Mouse (Mus musculus): ENCODE results near the gene Gnl2. TPM values are rescaled to one million over a fixed set of nuclear protein-coding genes. Genes with fewer than 3 reads are reported as not detected.

Gene Gnl2
- polyA plus RNA-seq, 1 experiment from 2014 or later = 89.6 TPM

DNA sequence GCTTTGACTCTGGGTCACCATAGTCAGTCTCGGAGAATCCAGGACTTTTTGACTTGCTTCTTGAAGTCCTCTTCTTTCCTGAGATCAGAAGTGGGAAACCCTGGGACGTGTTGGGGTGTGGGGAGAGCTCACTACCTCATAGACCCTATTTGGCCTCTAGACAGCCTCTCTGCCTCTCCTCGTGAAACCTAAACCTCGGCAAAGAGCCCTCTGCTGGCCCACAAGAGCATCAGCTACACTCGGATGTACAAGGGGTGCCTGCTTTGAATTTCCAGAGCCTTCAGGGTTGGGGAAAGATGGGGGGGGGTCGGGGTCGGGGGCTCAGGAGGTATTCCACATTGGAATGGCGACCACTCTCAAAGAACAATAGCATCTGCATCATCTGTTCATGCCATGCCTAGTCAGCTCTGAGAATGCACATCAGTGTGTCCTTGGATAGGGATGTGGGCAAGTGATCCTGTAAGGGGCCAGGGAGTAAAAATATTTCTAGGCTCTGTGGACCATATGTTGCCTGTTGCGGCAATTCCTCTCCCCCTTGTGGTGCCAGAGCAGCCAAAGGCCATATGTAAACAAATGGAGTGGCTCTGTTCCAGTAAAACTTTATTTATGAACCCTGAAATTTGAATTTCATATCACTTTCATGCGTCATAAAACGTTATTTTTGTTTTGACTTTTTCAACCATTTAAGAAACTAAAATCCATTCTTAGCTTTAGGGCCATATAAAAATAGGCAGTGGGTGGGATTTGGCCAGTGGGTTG is 4.6 kb downstream of the Gnl2 start:
- H3K27me3 ChIP-seq (ENCODE audit: control insufficient read depth, insufficient read depth, low read length) = no peaks in the 10 kb centered on the region
- no peak for ATAC-seq (ENCODE audit: low read depth)
- H3K4me3 ChIP-seq (ENCODE audit: low read depth, low read length) = no peak overlapping the region
- H3K4me1 ChIP-seq (ENCODE audit: control insufficient read depth, insufficient read depth, low read length) = no peaks in the 10 kb centered on the region
- H3K27ac ChIP-seq (ENCODE audit: low read depth, low read length) = no peak overlapping the region
- 33% methylated on average over 11 of the region's 11 CpGs for WGBS
- no peaks in the 10 kb centered on the region for H3K9me3 ChIP-seq (ENCODE audit: control insufficient read depth, low read length)
- no peaks in the 10 kb centered on the region for H3K36me3 ChIP-seq (ENCODE audit: control insufficient read depth, insufficient read depth, low read length)
- no peak overlapping the region for H3K9ac ChIP-seq (replicated peaks; ENCODE audit: low read depth, low read length)
- no peak overlapping the region for H3K4me2 ChIP-seq (ENCODE audit: low read depth, low read length)

DNA sequence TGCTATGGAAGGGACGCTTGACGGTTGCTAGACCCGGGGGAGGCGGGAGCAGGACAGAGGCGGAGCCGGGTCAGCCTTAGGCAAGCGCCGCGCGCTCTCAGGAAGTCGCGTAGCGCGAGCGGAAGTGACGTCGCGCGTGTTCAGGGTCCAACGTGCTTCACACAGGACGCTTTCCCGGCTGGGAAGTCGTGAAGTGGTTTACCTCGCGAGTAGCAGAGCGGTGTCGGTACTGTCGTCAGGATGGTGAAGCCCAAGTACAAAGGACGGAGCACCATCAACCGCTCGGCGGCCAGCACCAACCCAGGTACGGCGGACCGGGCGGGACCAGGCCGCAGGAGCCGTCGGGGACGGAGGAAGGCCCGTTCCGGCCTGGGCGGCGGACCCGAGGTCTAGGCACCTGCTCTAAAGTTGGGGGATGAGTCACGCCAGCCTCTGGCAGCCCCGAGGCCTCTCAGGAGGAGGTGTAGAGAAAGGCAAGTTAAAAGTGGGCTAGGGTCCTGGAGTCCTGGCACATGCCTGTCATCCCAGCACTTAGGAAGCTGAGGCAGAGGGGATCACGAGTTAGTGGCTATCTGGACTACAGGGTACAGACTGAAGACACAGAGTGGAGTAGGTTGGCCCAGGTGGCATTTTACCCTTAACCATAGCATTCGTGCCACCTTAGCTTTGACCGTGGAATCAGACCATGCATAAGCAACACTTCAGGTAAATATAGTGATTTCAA is 13.7 kb downstream of the Gnl2 start:
- Histone ChIP-seq H3K9ac (replicated peaks; ENCODE audit: low read depth, low read length) (peak overlapping the region; percentile 85), H3K36me3 (ENCODE audit: control insufficient read depth, insufficient read depth, low read length) (no peaks in the 10 kb centered on the region; the same call in 1 of the 2 replicates), H3K27ac (ENCODE audit: low read depth, low read length) (peak overlapping the region; percentile 64), H3K9me3 (ENCODE audit: control insufficient read depth, low read length) (no peaks in the 10 kb centered on the region), H3K4me3 (ENCODE audit: low read depth, low read length) (peak overlapping the region; percentile 97), H3K4me1 (ENCODE audit: control insufficient read depth, insufficient read depth, low read length) (peaks cover 7% of the 10 kb centered on the region; the same call in 1 of the 2 replicates), H3K27me3 (ENCODE audit: control insufficient read depth, insufficient read depth, low read length) (no peaks in the 10 kb centered on the region; the same call in 1 of the 2 replicates), H3K4me2 (ENCODE audit: low read depth, low read length) (peak overlapping the region; percentile 97)
- 1% methylated on average over 50 of the region's 50 CpGs for WGBS
- ATAC-seq (ENCODE audit: low read depth) = peak; percentile 99

DNA sequence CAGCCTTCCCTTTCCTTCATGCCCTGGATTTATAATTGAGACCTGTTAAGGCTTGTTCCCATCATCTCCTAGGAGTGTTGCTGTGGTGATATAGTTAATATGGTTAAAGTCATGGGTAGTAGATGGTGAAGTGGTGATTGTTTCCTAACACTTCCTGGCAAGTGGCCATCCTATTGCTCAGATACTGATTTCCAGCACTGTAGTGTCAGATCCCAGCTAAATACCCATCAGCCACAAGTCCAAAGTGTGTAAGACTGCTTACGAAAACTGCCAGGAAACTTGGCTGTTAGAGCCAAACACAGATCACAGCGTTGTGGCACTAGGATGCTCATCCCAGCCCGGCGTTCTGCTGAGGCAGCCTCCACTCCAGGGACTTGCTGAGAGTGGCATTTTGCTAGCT is 18.0 kb downstream of the Gnl2 start:
- Histone ChIP-seq H3K4me1 (ENCODE audit: control insufficient read depth, insufficient read depth, low read length) (peaks cover 7% of the 10 kb centered on the region; the same call in 1 of the 2 replicates), H3K27me3 (ENCODE audit: control insufficient read depth, insufficient read depth, low read length) (no peaks in the 10 kb centered on the region; the same call in 1 of the 2 replicates), H3K36me3 (ENCODE audit: control insufficient read depth, insufficient read depth, low read length) (peaks cover 18% of the 10 kb centered on the region), H3K27ac (ENCODE audit: low read depth, low read length) (no peak overlapping the region), H3K4me2 (ENCODE audit: low read depth, low read length) (no peak overlapping the region), H3K9ac (replicated peaks; ENCODE audit: low read depth, low read length) (no peak overlapping the region), H3K9me3 (ENCODE audit: control insufficient read depth, low read length) (no peaks in the 10 kb centered on the region), H3K4me3 (ENCODE audit: low read depth, low read length) (no peak overlapping the region)
- ATAC-seq (ENCODE audit: low read depth) = no peak
- WGBS = 90% methylated on average over 4 of the region's 4 CpGs

DNA sequence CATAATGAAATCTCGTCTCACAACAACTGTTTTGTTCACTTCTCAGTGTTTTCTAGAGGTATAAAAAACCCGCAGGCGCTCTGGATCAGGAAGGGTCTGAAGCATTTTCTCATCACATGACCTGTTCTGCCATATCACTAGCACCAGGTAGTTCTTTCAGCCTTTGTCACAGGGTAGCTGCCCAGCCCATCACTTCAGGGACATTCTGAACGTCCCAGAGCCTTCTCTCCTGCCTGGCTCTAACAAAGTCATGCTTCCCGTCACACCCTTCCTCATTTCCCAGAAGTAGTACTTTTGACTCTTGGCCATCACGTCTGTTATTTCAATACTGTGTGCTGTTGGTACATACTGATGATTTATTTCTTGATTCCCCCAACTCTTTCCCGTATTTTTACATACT is 28.1 kb downstream of the Gnl2 start:
- H3K4me2 ChIP-seq (ENCODE audit: low read depth, low read length) = no peak overlapping the region
- H3K9me3 ChIP-seq (ENCODE audit: control insufficient read depth, low read length) = no peaks in the 10 kb centered on the region
- H3K4me3 ChIP-seq (ENCODE audit: low read depth, low read length) = no peak overlapping the region
- 88% methylated on average over 7 of the region's 7 CpGs for WGBS
- no peaks in the 10 kb centered on the region for H3K4me1 ChIP-seq (ENCODE audit: control insufficient read depth, insufficient read depth, low read length)
- H3K27me3 ChIP-seq (ENCODE audit: control insufficient read depth, insufficient read depth, low read length) = no peaks in the 10 kb centered on the region
- ATAC-seq (ENCODE audit: low read depth) = no peak
- H3K27ac ChIP-seq (ENCODE audit: low read depth, low read length) = no peak overlapping the region
- H3K9ac ChIP-seq (replicated peaks; ENCODE audit: low read depth, low read length) = no peak overlapping the region
- H3K36me3 ChIP-seq (ENCODE audit: control insufficient read depth, insufficient read depth, low read length) = peaks cover 77% of the 10 kb centered on the region

DNA sequence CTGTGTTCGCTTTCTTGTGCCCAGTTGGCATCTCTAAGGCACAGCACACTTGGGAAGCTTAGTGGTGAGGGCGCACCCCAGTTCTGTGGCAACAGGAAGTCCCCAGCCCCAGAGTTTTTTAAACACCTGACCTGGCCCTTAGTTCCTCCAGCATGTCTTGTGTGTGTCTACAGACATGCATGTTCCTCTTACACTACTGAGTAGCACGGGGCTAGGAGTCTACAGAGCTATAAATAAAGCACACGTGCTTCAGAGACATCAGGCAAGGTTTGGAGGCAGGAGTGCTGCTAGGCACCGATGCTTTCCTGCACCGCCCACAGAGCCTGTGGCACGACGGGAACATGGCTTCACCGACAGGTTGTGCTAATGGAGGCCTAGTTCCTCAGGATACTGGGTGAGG is 39.0 kb downstream of the Gnl2 start:
- Histone ChIP-seq H3K4me1 (ENCODE audit: control insufficient read depth, insufficient read depth, low read length) (no peaks in the 10 kb centered on the region), H3K27ac (ENCODE audit: low read depth, low read length) (no peak overlapping the region), H3K4me2 (ENCODE audit: low read depth, low read length) (no peak overlapping the region), H3K4me3 (ENCODE audit: low read depth, low read length) (no peak overlapping the region), H3K9me3 (ENCODE audit: control insufficient read depth, low read length) (no peaks in the 10 kb centered on the region), H3K27me3 (ENCODE audit: control insufficient read depth, insufficient read depth, low read length) (no peaks in the 10 kb centered on the region), H3K9ac (replicated peaks; ENCODE audit: low read depth, low read length) (no peak overlapping the region), H3K36me3 (ENCODE audit: control insufficient read depth, insufficient read depth, low read length) (peaks cover 49% of the 10 kb centered on the region)
- no peak for ATAC-seq (ENCODE audit: low read depth)
- 95% methylated on average over 9 of the region's 9 CpGs for WGBS

DNA sequence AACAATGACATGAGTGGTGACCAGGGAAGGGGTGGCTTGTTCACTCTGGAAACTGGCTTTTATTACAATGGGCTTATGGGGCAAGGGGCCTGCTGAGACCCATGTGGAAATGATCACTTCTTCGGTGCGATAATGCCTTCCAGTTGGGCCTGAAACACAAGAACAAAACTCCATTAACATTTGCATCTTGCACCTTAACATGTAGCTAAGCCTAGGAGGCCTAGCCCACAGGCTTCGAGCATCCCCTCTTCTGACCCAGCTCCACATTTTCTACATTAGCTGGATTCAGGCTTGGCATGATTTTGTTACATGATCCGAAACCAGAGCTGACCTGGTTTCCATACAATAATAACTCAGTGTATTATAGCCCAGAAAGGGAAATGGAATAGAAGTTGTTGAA is 40.1 kb downstream of the Gnl2 start:
- ATAC-seq (ENCODE audit: low read depth) = no peak
- 90% methylated on average over 4 of the region's 4 CpGs for WGBS

DNA sequence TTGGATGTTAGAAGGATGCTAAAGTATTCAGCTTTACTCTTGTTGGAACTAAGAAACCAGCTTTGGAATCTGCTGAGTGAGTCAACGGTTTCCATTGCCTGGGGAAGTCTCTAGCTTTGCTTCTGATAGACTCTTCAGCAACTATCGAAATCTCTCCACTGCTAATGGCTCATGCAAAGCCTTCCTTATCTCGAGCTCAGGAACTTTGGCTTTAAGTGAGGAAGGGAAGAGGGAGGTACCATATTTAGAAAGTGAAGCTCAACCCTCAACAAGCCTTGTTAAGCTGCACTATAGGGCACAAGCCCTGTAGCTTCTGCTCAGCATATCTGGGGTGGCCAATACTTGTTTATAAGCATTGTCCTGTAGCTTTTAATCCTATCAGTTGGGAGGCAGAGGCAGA is 40.9 kb downstream of the Gnl2 start:
- no peak overlapping the region for H3K4me2 ChIP-seq (ENCODE audit: low read depth, low read length)
- WGBS = 60% methylated on average over 3 of the region's 3 CpGs
- peaks cover 38% of the 10 kb centered on the region for H3K36me3 ChIP-seq (ENCODE audit: control insufficient read depth, insufficient read depth, low read length)
- no peaks in the 10 kb centered on the region for H3K4me1 ChIP-seq (ENCODE audit: control insufficient read depth, insufficient read depth, low read length)
- no peak overlapping the region for H3K27ac ChIP-seq (ENCODE audit: low read depth, low read length)
- no peak overlapping the region for H3K9ac ChIP-seq (replicated peaks; ENCODE audit: low read depth, low read length)
- no peak overlapping the region for H3K4me3 ChIP-seq (ENCODE audit: low read depth, low read length)
- no peaks in the 10 kb centered on the region for H3K27me3 ChIP-seq (ENCODE audit: control insufficient read depth, insufficient read depth, low read length)
- no peak for ATAC-seq (ENCODE audit: low read depth)
- no peaks in the 10 kb centered on the region for H3K9me3 ChIP-seq (ENCODE audit: control insufficient read depth, low read length)

More for the DNA sequence above, 40.1 kb downstream of the Gnl2 start:
- H3K4me3 ChIP-seq (ENCODE audit: low read depth, low read length) = no peak overlapping the region
- H3K4me1 ChIP-seq (ENCODE audit: control insufficient read depth, insufficient read depth, low read length) = no peaks in the 10 kb centered on the region
- H3K4me2 ChIP-seq (ENCODE audit: low read depth, low read length) = no peak overlapping the region
- no peaks in the 10 kb centered on the region for H3K27me3 ChIP-seq (ENCODE audit: control insufficient read depth, insufficient read depth, low read length)
- H3K9me3 ChIP-seq (ENCODE audit: control insufficient read depth, low read length) = no peaks in the 10 kb centered on the region
- no peak overlapping the region for H3K27ac ChIP-seq (ENCODE audit: low read depth, low read length)
- peaks cover 44% of the 10 kb centered on the region for H3K36me3 ChIP-seq (ENCODE audit: control insufficient read depth, insufficient read depth, low read length)
- H3K9ac ChIP-seq (replicated peaks; ENCODE audit: low read depth, low read length) = no peak overlapping the region

DNA sequence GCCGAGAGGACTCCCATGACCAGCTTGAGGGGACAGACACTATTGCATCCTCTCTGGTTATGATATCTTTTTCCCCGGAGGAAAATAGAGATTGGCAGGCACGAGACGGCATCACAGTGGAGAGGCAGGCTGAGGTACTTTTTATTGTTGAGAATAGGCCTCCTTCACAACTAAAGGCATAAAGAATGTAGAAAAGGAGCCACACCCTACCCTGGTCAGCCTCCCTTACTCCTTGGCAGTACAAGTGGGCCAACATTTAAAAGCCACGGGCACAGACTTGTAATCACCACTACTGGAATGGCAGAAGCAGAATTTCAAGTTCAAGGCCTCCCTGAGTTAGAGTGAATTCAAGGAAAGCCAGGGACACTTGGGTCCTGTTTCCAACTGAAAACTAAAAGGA is 41.6 kb downstream of the Gnl2 start:
- no peak for ATAC-seq (ENCODE audit: low read depth)
- Histone ChIP-seq H3K4me3 (ENCODE audit: low read depth, low read length) (no peak overlapping the region), H3K9ac (replicated peaks; ENCODE audit: low read depth, low read length) (no peak overlapping the region), H3K36me3 (ENCODE audit: control insufficient read depth, insufficient read depth, low read length) (peaks cover 32% of the 10 kb centered on the region), H3K9me3 (ENCODE audit: control insufficient read depth, low read length) (no peaks in the 10 kb centered on the region), H3K4me1 (ENCODE audit: control insufficient read depth, insufficient read depth, low read length) (no peaks in the 10 kb centered on the region), H3K27me3 (ENCODE audit: control insufficient read depth, insufficient read depth, low read length) (no peaks in the 10 kb centered on the region), H3K27ac (ENCODE audit: low read depth, low read length) (no peak overlapping the region), H3K4me2 (ENCODE audit: low read depth, low read length) (no peak overlapping the region)
- 58% methylated on average over 5 of the region's 5 CpGs for WGBS

DNA sequence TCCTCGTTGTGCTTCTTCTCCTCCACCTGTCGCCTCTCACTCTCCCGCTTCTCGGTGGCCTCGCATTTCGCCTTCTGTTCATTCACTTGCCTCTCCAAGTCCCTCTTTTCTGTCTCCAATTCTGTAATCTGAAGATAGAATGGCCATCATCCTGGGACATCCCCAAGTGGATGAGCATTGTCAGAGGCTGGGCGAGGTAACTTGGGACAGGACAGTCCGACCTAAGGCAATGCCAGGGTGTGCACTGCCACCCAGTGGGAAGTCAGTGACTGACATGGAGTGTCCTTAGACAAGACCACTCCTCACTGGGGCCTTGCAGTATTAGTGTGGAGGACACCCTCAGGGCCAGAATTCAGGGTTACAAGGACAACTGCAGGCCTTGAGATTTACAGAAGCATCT is 42.6 kb downstream of the Gnl2 start:
- peaks cover 22% of the 10 kb centered on the region for H3K36me3 ChIP-seq (ENCODE audit: control insufficient read depth, insufficient read depth, low read length)
- H3K4me3 ChIP-seq (ENCODE audit: low read depth, low read length) = no peak overlapping the region
- H3K4me2 ChIP-seq (ENCODE audit: low read depth, low read length) = peak overlapping the region; percentile 44
- peak; percentile 90; the same call in 1 of the 2 replicates for ATAC-seq (ENCODE audit: low read depth)
- H3K27me3 ChIP-seq (ENCODE audit: control insufficient read depth, insufficient read depth, low read length) = no peaks in the 10 kb centered on the region
- no peak overlapping the region for H3K27ac ChIP-seq (ENCODE audit: low read depth, low read length)
- H3K9ac ChIP-seq (replicated peaks; ENCODE audit: low read depth, low read length) = no peak overlapping the region
- no peaks in the 10 kb centered on the region for H3K4me1 ChIP-seq (ENCODE audit: control insufficient read depth, insufficient read depth, low read length)
- 4% methylated on average over 8 of the region's 8 CpGs for WGBS
- no peaks in the 10 kb centered on the region for H3K9me3 ChIP-seq (ENCODE audit: control insufficient read depth, low read length)

Measured in neural tube, embryonic 14.5 days (tissue).